Mouse (Mus musculus): Measurements from ENCODE around the gene Acer1. TPM values are rescaled to one million over a fixed set of nuclear protein-coding genes. Genes with fewer than 3 reads are reported as not detected.

Gene Acer1
- polyA plus RNA-seq, 1 experiment from 2014 or later: 0.09 TPM

- Histone ChIP-seq H3K4me2 (ENCODE audit: low read length) (no peak overlapping the region), H3K36me3 (ENCODE audit: control insufficient read depth, insufficient read depth, low read length) (peaks cover 80% of the 10 kb centered on the region), H3K27ac (ENCODE audit: low read depth) (no peak overlapping the region), H3K4me3 (ENCODE audit: low read depth, low read length) (no peak overlapping the region), H3K4me1 (replicated peaks; ENCODE audit: control insufficient read depth, insufficient read depth, low read length) (0 out of 2 replicates have a peak, but pooled peaks cover 3% of the 10 kb centered on the region), H3K9me3 (ENCODE audit: control insufficient read depth, low read length) (no peaks in the 10 kb centered on the region), H3K9ac (ENCODE audit: low read length) (no peak overlapping the region), H3K27me3 (replicated peaks; ENCODE audit: control insufficient read depth, insufficient read depth, low read length) (no peaks in the 10 kb centered on the region)
- DNase-seq (ENCODE audit: low spot score) (no peak), ATAC-seq (replicated peaks; ENCODE audit: low FRiP score, low TSS enrichment, low read depth) (no peak)
- WGBS: 94% methylated on average over 3 of the region's 3 CpGs
Measured at GRCm38 (mm10) chr17:56906166-56906565, 75.8 kb downstream of the Acer1 start.

Other genes with a start within 250 kb of the Acer1 start
- 13.5 and 15.6 TPM in 2 replicates for gene Nrtn, start 224.6 kb downstream of the Acer1 start, polyA plus RNA-seq (2014; fragmentation: Nextera tagmentation; extraction: Ambion mirVana)
- 45.6 and 47.4 TPM in 2 replicates for gene Dus3l, start 217.4 kb downstream of the Acer1 start, polyA plus RNA-seq (2014; fragmentation: Nextera tagmentation; extraction: Ambion mirVana)
- 1.7 and 2.3 TPM in 2 replicates for gene Prr22, start 211.9 kb downstream of the Acer1 start, polyA plus RNA-seq (2014; fragmentation: Nextera tagmentation; extraction: Ambion mirVana)
- gene Rfx2, start 151.1 kb downstream of the Acer1 start, polyA plus RNA-seq (2014; fragmentation: Nextera tagmentation; extraction: Ambion mirVana): 4.5 and 4.9 TPM in 2 replicates
- gene Acsbg2, start 107.7 kb downstream of the Acer1 start, polyA plus RNA-seq (2014; fragmentation: Nextera tagmentation; extraction: Ambion mirVana): not detected in 2 replicates
- gene 1700061G19Rik, start 106.6 kb downstream of the Acer1 start, polyA plus RNA-seq (2014; fragmentation: Nextera tagmentation; extraction: Ambion mirVana): 0.12 and 0.34 TPM in 2 replicates
- 26.7 and 30.4 TPM in 2 replicates for gene Mllt1, start 46.7 kb downstream of the Acer1 start, polyA plus RNA-seq (2014; fragmentation: Nextera tagmentation; extraction: Ambion mirVana)
- 186 and 190 TPM in 2 replicates for gene Clpp, start 8.2 kb upstream of the Acer1 start, polyA plus RNA-seq (2014; fragmentation: Nextera tagmentation; extraction: Ambion mirVana)
- 48.0 and 49.1 TPM in 2 replicates for gene Alkbh7, start 15.2 kb upstream of the Acer1 start, polyA plus RNA-seq (2014; fragmentation: Nextera tagmentation; extraction: Ambion mirVana)
- gene Pspn, start 17.9 kb upstream of the Acer1 start, polyA plus RNA-seq (2014; fragmentation: Nextera tagmentation; extraction: Ambion mirVana): not detected in 2 replicates
- 60.5 and 64.2 TPM in 2 replicates for gene Gtf2f1, start 29.2 kb upstream of the Acer1 start, polyA plus RNA-seq (2014; fragmentation: Nextera tagmentation; extraction: Ambion mirVana)
- 0.15 and 0.20 TPM in 2 replicates for gene Gm17949, start 29.3 kb upstream of the Acer1 start, polyA plus RNA-seq (2014; fragmentation: Nextera tagmentation; extraction: Ambion mirVana)
- 45.9 and 59.1 TPM in 2 replicates for gene Khsrp, start 49.4 kb upstream of the Acer1 start, polyA plus RNA-seq (2014; fragmentation: Nextera tagmentation; extraction: Ambion mirVana)
- not detected in 2 replicates for gene Slc25a41, start 59.5 kb upstream of the Acer1 start, polyA plus RNA-seq (2014; fragmentation: Nextera tagmentation; extraction: Ambion mirVana)
- 60.3 and 75.4 TPM in 2 replicates for gene Crb3, start 77.0 kb upstream of the Acer1 start, polyA plus RNA-seq (2014; fragmentation: Nextera tagmentation; extraction: Ambion mirVana)
- gene Slc25a23, start 77.7 kb upstream of the Acer1 start, polyA plus RNA-seq (2014; fragmentation: Nextera tagmentation; extraction: Ambion mirVana): 11.2 and 12.2 TPM in 2 replicates
- gene Dennd1c, start 96.4 kb upstream of the Acer1 start, polyA plus RNA-seq (2014; fragmentation: Nextera tagmentation; extraction: Ambion mirVana): 6.3 and 6.4 TPM in 2 replicates
- gene Tubb4a, start 105.7 kb upstream of the Acer1 start, polyA plus RNA-seq (2014; fragmentation: Nextera tagmentation; extraction: Ambion mirVana): 36.4 and 43.1 TPM in 2 replicates
- 10.4 and 10.8 TPM in 2 replicates for gene Tnfsf9, start 123.2 kb upstream of the Acer1 start, polyA plus RNA-seq (2014; fragmentation: Nextera tagmentation; extraction: Ambion mirVana)
- gene Cd70, start 167.7 kb upstream of the Acer1 start, polyA plus RNA-seq (2014; fragmentation: Nextera tagmentation; extraction: Ambion mirVana): not detected in 2 replicates
- gene Tnfsf14, start 212.1 kb upstream of the Acer1 start, polyA plus RNA-seq (2014; fragmentation: Nextera tagmentation; extraction: Ambion mirVana): 0.19 TPM in 1 of 2 replicates, not detected in the other
- gene C3, start 246.0 kb upstream of the Acer1 start, polyA plus RNA-seq (2014; fragmentation: Nextera tagmentation; extraction: Ambion mirVana): 0.66 and 0.70 TPM in 2 replicates